Mouse (Mus musculus): ENCODE data around the gene Psmd9. TPM values are rescaled to one million over a fixed set of nuclear protein-coding genes. Genes with fewer than 3 reads are reported as not detected.
A peak's percentile ranks its signal among the peaks of the same experiment; 100 is the strongest.

Gene Psmd9
- 10 to 100 TPM; 22.8 to 24.8 TPM for total RNA-seq (2021)

- DNase-seq, result no peak
These were observed at the start of gene Psmd9 for GRCm38 (mm10) chr5:123169284-123169683. TSS of gene Psmd9 (plus strand) at chr5:123169413.

GRCm38 (mm10) chr5:123120624-123121215, 48.5 kb upstream of the Psmd9 start:
- DNase-seq, result no peak

GRCm38 (mm10) chr5:123122181-123122580, 47.0 kb upstream of the Psmd9 start:
- no peak for DNase-seq

- DNase-seq, result no peak
These were observed 44.1 kb upstream of the Psmd9 start for GRCm38 (mm10) chr5:123125105-123125504.

- peak; percentile 41 for DNase-seq
These were observed 43.4 kb upstream of the Psmd9 start for GRCm38 (mm10) chr5:123125638-123126406.

GRCm38 (mm10) chr5:123127031-123127430, 42.2 kb upstream of the Psmd9 start:
- no peak for DNase-seq

GRCm38 (mm10) chr5:123128426-123129169, 40.6 kb upstream of the Psmd9 start:
- peak; percentile 21 for DNase-seq

GRCm38 (mm10) chr5:123129170-123129757, 39.9 kb upstream of the Psmd9 start:
- DNase-seq, result no peak

GRCm38 (mm10) chr5:123130030-123130813, 39.0 kb upstream of the Psmd9 start:
- DNase-seq, result no peak

- no peak for DNase-seq
These were observed 38.4 kb upstream of the Psmd9 start for GRCm38 (mm10) chr5:123130814-123131148.

GRCm38 (mm10) chr5:123132308-123133071, 36.7 kb upstream of the Psmd9 start, which contains the start of gene Rhof:
TSS of gene Rhof (minus strand) at chr5:123132692.
- peak; percentile 89 for DNase-seq

GRCm38 (mm10) chr5:123133083-123133783, 36.0 kb upstream of the Psmd9 start:
- DNase-seq, result peak; percentile 96

- peak; percentile 36 for DNase-seq
These were observed 35.4 kb upstream of the Psmd9 start for GRCm38 (mm10) chr5:123133784-123134143.

GRCm38 (mm10) chr5:123134186-123134874, 34.9 kb upstream of the Psmd9 start:
- peak; percentile 91 for DNase-seq

- DNase-seq, result no peak
These were observed 34.3 kb upstream of the Psmd9 start for GRCm38 (mm10) chr5:123134875-123135382.

- peak; percentile 94 for DNase-seq
These were observed 33.5 kb upstream of the Psmd9 start for GRCm38 (mm10) chr5:123135471-123136360.

- peak; percentile 94 for DNase-seq
These were observed 32.7 kb upstream of the Psmd9 start for GRCm38 (mm10) chr5:123136361-123137043.
